Mouse (Mus musculus) stomach, postnatal 0 days (tissue): ENCODE results near the gene Iqcb1.

Experiments used
- CTCF ChIP-seq: IDR thresholded peaks from 2 replicates; pipeline ENCODE4 v1.5.1; 2016; ENCODE audit warnings: antibody characterized with exemption, low read depth, mild to moderate bottlenecking, moderate library complexity
- EP300 ChIP-seq: optimal IDR thresholded peaks from 2 replicates; pipeline ENCODE3; 2016; ENCODE audit warnings: antibody characterized with exemption

- TF ChIP-seq CTCF: peak; percentile 88
- no peak for TF ChIP-seq EP300
Observed at GRCm38 (mm10) chr16:36817321-36817926, 10.8 kb upstream of the Iqcb1 start.
